Mouse (Mus musculus) kidney, adult 8-10 months (tissue): ENCODE measurements around the gene Abca13.
"Not testable (repeated sequence)": the region's sequence is repeated elsewhere in the genome, so short reads cannot be mapped to it uniquely, and the experiment has no call there.

Experiments used
- DNase-seq, 2 experiments: peaks; one replicate each; pipeline ENCODE4 v3.0.0; 2022

Abca13 gene

DNA sequence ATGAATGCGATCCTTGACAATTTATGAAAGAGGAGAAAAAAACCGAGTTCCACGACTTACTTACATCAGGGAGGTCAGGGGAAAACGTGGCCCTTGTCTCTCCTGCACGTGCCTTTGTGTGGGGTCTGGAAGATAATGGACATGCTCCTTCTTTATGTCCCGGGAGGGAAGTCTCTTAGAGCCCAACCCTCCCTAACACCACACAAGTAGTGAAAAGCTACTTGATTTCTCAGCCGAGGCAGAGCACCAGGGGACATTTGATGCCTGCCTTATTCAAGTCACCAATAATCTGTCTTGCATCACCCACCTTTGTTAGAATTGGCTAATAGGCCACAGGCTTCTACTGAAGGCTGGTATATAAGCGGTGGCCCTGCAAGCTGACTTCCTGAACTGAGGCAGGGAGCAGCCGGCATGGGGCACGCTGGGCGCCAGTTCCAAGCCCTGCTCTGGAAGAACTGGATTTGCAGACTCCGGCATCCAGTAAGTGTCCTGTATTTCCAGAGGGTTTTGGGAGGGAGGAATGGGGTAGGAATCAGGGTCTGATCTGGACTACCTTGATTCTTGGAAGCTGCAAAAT is at the start of gene Abca13:
TSS of gene Abca13 (plus strand) at position 388 of the 577 bp plus-strand sequence.
- peak; percentile 21 to 45 for DNase-seq

DNA sequence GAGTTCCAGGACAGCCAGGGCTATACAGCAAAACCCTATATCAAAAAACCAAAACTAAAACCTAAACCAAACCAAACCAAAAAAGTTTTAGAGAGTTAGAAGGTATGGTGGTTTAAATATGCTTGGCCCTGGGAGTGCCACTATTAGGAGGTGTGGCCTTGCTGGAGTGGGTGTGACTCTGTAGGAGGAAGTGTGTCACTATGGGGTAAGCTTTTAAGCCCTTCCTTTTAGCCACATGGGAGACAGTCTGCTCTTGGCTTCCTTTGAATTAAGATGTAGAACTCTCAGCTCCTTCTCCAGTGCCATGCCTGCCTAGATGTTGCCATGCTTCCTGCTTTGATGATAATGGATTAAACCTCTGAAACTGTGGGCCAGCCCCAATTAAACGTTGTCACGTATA is 46.6 kb upstream of the Abca13 start:
- DNase-seq = no peak

DNA sequence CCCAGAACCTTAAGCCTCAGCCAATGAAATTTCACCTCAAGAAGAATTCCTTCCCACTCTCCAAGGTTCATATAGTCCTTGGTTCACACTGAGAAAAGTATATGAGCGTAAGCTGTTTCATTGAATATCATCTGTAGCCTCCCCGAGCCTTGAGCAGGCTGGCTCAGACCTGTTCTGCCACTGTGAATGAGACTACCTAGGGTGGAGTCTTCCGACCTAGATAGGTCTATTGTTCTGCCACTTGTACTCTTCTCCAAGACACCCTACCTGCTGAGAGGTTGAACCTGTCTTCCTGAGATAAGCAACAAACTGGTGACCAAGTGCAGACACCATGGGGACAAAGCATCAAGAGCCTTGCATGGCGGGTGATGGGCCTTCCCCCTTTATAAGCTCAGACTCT is 45.6 kb upstream of the Abca13 start:
- DNase-seq = no peak

DNA sequence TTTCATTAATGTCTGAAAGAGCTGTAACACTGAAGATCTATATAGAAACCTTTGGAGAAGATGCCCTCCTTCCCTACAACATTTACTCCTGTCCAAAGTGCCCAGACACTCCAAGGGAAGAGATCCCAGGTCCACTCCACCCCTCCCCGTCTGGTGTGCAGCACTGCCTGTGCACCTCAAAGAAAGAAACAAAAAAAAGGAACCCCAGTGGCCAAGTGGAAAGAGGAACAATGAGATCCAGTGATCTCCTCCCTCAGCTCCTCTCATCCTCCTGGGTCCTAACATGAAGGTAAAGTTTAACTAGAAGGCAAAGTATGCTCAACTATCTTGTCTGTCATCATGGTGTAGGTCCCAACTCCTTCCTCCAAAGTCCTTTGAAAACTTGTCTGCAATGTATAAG is 45.1 kb upstream of the Abca13 start:
- no peak for DNase-seq

DNA sequence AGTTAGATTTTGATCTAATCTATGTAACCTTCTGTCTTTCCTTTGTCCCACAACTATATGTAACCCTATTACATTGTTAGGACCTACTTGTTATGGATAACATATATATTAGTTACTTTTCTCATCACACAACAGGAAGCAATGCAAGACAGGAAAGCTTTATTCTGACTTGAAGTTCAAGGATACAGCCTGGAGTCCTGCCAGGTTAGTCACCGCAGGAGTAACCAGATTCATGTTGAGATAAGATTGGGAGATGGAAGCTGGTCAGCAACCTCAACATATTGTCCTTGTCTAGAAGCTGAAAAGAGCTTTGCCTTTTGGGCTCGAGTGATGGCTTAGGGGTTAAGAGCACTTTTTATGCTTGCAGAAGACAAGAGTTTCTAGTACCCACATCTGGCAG is 43.5 kb upstream of the Abca13 start:
- no peak for DNase-seq

DNA sequence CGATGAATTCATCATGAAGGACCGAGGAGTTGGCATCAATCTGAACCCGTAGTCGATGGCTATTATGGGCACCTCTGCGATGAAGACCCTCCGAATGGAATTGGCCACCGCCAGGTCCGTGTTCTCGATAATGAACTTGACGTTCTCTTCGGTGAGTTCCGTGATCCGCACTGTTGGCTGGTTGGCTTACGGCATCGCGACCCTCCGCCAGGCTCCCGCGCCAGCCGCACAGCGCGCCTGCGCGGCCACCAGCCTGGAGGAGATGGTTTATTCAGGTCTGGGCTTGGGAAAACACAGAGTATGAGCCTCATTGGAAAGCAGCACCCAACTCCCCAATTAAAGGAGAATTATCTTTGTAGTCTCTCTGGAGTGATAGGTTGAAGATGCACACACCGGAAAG is 41.3 kb upstream of the Abca13 start:
- not testable (repeated sequence) for DNase-seq

DNA sequence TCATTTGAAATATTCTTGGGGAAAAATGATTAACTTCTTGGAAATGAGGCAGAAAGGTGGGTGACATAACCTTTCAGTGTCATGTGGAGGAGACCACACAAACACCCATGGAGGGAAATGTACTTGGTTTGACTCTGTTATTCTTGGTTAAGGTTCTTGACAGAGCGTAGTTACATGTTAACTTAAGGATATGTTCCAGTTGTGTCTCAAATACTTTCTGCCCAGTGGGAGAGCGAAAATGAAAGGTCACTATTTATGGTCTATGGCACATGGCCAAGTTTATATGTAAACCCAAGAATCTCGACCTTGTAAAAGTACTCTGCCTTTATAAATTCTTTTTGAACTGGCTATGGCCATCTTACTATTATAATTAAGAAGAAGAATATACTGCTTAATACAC is 31.8 kb upstream of the Abca13 start:
- peak; percentile 62 to 92 for DNase-seq

DNA sequence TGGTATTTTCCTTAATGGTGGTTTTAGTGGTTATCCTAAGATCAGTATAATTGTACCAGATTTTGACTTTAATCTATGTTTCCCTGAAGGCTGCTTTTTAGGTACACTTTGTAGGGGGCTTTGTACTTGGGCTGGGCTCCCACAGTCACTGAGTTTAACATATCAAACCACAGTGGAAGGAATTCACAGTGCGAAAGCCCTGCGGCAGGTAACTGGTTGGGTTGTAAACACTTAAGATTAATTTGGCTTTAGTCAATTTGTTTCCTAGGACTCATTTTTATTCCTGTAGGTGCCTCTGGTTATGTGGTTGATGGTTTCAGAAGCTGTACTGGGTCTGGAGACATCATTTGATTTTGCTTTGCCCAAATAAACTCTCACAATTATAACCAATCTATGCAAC is 24.4 kb upstream of the Abca13 start:
- DNase-seq = peak; percentile 26 to 40

DNA sequence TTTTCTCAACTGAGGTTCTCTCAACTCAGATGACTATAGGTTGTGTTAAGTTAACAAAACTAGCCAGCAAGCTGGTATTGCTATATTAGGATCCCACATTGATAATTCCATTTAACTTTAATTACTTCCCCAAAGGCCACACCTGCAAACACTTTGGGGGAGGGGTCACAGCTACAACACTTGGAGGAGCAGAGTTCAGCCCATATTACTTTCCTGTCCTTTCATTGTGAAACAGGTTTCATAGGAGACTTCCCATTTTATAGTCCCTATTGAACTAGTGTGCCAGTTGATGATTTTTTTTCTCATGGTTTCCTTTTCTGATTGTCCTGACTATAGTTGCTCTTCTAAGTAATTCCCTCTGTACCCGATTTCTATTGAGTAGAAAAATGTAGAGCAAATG is 10.3 kb upstream of the Abca13 start:
- no peak for DNase-seq

DNA sequence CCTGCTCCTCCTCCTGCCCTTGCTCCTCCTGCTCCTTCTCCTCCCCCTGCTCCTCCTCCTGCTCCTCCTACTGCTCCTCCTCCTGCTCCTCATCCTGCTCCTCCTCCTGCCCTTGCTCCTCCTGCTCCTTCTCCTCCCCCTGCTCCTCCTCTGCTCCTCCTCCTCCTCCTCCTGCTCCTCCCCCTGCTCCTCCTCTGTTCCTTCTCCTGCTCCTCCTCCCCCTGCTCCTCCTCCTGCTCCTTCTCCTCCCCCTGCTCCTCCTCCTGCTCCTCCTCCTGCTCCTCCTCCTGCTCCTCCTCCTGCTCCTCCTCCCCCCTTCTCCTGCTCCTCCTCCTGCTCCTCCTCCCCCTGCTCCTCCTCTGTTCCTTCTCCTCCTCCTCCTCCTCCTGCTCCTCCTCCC is 2.3 kb upstream of the Abca13 start:
- not testable (repeated sequence) for DNase-seq

DNA sequence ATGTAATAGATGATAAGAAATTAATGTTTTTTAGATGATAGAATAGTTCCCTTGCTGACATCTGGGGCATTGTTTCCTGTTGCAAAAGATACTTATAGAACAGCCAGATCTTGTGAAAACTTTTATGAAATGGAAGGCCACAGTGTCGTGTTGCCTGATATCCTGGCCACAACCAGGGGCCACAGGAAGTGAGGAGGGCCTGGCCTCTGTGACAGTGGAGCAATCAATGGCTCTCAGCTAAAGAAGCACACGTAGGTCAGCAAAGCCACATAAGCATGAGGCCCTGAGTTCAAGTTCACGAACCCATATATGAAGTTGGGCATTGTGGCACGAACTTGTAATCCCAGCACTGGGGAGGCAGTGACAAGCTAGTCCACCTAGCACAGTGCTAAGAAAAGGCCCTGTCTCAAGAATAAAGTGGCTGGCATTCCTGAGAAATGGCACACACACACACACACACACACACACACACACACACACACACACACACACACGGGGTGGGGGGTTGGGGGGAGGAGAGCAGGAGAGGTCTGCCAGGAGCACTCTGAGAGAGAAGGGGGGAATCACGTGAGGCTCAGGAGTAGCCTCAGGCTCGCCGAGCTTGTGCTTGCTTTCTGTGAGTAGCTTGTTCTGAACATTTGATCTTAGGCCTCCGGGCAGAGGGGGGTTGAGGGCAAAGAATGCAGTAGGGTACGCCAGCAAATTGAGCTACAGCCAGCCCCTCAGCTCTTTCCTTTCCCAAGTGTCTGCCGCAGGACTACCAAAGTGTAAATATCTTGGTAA is 779 bp upstream of the Abca13 start:
- peak; percentile 74 to 83 for DNase-seq

DNA sequence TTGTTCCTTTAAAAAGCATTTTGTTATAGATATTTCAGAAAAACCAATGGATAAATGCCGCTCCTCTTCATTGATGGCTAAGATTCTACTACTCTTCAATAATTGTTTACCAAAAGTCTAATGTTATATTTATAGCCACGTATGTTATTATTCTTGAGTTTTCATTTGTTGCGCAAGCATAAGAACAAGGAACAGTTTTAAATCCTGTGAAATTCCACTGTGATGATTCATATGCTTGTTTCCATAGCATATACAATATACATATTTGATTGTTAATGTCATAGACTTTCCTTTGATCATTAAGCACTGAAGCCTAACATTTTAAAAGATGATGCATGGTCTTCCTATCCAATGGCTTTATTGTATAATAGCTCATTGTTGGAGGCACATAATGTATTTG is 3.1 kb downstream of the Abca13 start:
- DNase-seq = no peak

DNA sequence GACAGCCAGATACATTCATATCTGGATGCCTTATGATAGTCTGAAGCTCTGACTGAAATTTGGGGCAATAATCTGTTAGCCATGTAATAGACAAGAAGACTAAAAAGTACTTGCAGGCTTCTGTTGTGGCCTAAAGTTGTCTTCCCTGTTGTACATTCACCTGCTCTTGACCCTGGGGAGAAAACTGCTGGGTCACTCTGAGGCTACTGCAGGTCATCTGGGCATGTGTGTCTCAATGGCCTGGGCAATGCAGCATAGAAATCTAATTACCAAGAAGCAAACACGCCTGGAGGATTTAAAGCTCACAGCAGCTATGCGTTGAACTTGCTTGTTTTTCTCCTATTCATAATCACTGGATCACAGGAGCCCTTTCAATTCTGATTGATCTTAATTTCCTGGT is 8.1 kb downstream of the Abca13 start:
- no peak for DNase-seq

DNA sequence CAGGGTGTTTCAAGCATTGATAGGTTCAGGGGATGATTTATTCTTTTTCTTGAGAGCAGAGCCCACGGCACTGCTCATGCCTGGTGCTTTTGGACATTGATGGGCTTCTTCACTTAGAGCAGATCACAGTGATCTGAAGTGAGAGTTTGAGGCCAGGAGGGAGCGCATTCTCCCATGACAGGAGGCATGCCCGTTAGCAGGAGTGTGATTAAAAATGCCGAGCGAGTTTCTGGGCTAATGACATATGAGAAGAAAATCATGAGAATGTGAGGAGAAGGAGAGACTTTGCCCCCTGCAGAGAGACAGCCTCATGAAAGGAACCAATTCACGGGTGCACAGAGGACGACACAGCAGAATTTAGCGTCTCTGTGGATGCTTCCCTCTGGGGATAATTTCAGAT is 19.0 kb downstream of the Abca13 start:
- no peak for DNase-seq

DNA sequence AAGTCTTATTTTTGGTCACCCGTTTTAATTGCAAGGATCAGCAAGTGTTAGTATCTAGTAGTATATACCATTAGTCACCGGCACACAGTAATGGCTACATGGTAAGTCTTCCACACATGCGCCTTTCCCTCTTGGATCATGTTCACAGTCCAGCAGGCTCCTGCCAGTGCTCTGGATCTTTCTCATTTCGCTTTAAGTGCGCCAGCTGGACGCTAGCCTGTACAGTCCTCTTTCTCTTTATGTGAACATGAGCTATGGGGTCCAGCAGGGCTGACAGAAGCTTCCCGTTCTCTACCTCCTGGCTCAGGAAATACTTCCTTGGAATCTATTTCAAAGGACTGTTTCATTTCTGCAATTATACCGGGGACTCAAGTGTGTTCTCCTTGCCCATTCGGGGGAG is 21.8 kb downstream of the Abca13 start:
- DNase-seq = no peak

DNA sequence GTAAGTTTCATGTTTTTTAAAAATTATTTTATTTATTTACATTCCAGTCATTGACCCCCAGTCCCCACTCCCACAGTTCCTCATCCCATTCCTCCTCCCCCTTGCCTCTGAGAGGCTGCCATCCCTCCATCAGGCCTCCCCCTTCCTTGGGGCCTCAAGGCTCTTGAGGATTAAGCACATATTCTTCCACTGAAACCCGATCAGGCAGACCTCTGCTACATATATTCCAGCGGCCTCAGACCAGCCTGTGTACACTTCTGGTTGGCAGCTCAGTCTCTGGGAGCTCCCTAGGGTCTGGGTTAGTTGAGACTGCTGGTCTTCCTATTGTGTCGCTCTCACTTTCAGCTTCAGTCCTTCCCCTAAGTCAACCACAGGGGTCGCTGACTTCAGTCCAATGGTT is 24.5 kb downstream of the Abca13 start:
- no peak for DNase-seq

DNA sequence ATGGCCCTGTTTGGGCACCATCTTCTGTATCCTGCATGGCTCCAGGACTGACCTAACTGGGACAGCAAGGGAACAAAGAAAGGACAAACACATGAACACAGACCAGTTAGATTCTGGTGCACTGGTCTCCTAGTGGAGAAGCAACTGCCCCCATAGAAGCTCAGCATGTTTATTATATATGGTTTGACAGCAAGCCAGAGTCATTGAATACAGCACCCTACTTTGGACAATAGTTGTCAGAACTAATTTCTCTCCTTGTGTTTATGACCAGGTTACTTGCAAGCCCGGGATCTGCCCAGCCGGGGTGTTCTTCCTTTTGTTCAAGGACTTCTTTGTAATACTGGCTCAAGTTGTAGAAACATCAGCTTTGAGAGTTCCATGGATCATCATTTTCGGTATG is 28.8 kb downstream of the Abca13 start:
- DNase-seq = no peak

DNA sequence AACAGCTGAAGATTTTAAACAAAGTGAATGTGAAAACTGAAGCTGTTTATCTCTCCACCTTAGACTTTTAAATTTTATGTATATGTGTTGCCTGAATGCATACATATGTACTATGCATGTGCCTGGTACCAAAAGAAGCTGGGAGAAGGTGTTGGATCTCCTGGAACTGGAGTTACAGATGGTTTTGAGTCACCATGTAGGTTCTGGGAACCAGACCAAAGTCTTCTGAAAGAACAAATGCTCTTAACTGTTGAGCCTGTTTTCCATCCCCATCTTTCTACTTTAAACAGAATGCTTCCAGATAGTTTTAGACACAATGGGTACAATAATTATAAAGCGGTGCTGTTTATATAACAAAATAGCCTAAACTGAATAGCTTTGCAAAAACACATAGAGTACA is 29.9 kb downstream of the Abca13 start:
- no peak for DNase-seq

DNA sequence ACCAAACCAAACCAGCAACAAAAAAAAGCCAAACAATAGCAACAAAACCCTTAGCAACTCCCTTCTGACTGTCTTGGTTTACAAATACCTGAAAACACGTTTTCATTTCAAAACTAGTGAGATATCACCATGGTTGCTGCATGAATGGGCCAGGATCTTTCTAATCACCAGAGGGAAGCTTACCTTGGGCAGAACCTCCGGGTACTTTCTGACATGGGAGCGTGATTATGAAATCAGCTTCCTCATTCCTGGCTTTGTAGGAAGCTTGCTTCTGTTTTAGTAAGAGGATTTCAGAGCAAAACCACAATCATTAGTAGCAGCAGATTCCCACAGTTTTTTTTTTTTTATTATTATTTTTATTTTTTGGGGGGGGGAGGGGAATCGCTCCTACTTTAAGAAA is 34.7 kb downstream of the Abca13 start:
- no peak for DNase-seq

DNA sequence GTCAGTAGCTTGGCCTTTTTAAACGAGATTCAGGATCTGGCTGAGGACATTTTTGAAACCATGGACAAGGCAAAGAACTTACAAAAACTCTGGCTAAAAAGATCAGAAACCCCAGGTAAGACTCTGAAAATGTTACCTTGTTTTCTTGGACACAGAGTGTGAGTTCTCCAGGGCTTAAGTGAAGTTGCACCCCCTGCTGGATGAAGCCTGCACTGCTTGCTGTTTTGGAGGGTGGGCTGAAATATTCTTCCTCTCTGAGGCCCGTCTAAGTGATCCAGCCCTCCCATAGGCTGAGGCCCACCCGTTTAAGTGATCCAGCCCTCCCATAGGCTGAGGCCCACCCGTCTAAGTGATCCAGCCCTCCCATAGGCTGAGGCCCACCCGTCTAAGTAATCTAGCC is 57.9 kb downstream of the Abca13 start:
- DNase-seq = peak in 1 of 2 experiments; percentile 14

DNA sequence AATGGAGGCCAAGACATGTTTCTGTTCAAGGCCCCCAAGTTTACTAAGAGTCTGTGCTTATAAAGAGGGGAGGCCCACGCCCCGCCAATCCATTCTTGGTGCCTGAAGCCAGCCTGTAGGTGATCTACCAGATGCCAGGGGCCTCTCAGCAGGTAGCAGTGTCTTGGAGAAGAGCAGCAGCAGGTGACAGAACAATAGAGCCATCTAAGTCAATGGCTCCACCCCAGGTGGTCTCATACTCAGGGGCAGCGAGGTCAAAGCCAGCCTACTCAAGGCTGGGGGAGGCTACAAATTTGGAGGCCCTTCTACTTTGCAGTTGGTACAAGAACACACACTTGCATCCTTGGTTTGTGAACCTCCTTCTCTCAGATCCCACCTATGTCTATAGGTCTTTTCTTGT is 71.3 kb downstream of the Abca13 start:
- DNase-seq = not testable (repeated sequence)

DNA sequence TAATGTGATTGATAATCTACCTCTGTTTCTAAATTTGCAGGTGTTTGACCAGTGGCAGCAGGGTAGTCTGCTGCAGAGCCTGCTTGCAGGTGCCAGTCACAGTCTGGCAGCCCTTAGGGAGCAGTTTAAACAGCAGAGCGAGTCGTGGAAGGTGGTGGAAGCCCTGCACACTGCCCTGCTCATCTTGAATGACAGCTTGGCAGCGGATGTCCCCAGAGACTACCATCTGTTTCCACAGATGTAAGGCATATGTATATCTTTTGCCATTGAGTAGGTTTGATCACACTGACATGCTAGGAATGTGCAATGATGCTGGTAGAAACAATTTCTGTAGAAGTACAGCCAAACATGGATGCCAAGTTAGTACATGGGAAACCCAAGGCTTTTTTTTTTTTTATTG is 77.3 kb downstream of the Abca13 start:
- DNase-seq = no peak

DNA sequence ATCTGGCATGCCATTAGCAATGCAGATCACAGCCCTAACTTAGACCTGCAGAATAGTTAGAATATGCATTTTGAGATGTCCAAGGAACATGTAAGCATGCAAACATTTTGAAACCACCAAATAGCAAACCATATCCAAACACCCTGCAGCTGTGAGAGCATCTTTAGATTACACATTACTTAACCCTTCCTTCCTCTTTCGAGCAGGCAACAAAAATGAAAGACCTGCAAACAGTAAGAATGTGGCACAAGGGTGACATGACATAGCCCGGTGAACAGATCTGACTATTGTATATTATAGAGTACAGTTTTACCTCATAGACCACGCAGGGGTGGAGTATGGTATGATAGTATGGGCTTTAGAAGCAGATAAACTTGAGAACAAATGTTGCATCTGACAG is 93.5 kb downstream of the Abca13 start:
- DNase-seq = no peak

DNA sequence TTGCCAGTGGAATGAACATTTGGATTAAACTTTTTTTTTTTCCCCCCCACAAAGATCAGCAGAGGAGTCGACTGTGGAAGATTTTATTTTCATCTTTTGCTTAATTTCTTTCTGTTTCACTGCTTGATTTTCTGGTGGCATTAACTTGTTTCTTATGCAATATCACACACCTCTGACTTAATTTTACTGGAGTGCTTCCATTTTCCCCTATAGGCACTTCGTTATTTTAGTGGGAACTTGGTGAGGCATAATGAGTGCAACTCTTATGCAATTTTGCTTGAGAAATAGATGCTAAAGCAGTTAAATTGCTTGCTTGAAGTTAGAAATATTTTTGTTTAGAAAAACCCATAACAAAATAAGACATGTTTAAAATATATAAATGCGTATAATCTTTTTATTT is 94.0 kb downstream of the Abca13 start:
- no peak for DNase-seq

DNA sequence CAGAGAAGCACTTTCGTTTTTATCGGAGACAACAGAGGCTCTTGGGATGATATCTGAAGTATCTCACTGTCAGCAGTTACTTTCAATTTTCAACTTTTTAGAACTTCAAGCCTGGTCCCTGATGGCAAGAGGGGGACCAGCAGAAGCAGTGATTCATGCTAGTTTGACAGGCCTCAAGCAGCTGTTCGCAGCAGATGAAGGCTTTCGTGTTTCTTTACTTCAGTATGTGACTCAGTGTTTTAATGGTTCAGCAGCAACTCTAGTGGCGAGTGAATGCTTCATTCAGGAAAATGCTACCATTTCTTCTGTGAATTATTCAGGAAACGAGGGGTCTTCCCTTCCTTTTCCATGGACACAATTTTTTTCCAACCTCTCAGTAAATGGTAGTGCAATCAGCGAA is 99.4 kb downstream of the Abca13 start:
- no peak for DNase-seq
